Mouse (Mus musculus) forebrain, embryonic 15.5 days (tissue): Measurements from ENCODE around the gene Vwa3b. TPM values are rescaled to one million over a fixed set of nuclear protein-coding genes. Genes with fewer than 3 reads are reported as not detected.

Experiments used
- ATAC-seq: fragments of 200-750 bp; cut with Nextera tagmentation; replicated peaks from 2 replicates; pipeline ENCODE4 v1.8.0; 2017; ENCODE audit warnings: mild to moderate bottlenecking, moderate TSS enrichment, moderate library complexity
- H3K27ac ChIP-seq: fragments of 300-500 bp; sonication (generic); replicated peaks from 2 replicates; pipeline ENCODE4 v1.5.1; 2015; ENCODE audit warnings: mild to moderate bottlenecking, inconsistent platforms
- H3K27me3 ChIP-seq: fragments of 300-500 bp; sonication (generic); 2 replicates; pipeline ENCODE4 v1.6.1; 2015; ENCODE audit warnings: inconsistent platforms
- H3K36me3 ChIP-seq: fragments of 300-500 bp; sonication (generic); 2 replicates; pipeline ENCODE4 v1.6.1; 2015; ENCODE audit warnings: mild to moderate bottlenecking, inconsistent platforms
- H3K4me1 ChIP-seq: fragments of 300-500 bp; sonication (generic); 2 replicates; pipeline ENCODE4 v1.6.1; 2015; ENCODE audit warnings: inconsistent platforms
- H3K4me2 ChIP-seq: fragments of 300-500 bp; sonication (generic); replicated peaks from 2 replicates; pipeline ENCODE4 v1.6.1; 2015; ENCODE audit warnings: mild to moderate bottlenecking, inconsistent platforms
- H3K4me3 ChIP-seq: fragments of 300-500 bp; sonication (generic); 2 replicates; pipeline ENCODE4 v1.5.1; 2015; ENCODE audit warnings: mild to moderate bottlenecking, inconsistent platforms
- H3K9ac ChIP-seq: fragments of 300-500 bp; sonication (generic); replicated peaks from 2 replicates; pipeline ENCODE4 v1.6.1; 2015; ENCODE audit warnings: mild to moderate bottlenecking, inconsistent platforms
- H3K9me3 ChIP-seq: fragments of 300-500 bp; sonication (generic); 2 replicates; pipeline ENCODE4 v1.6.1; 2016; ENCODE audit warnings: inconsistent platforms
- WGBS: fragments of 180-500 bp; shearing (Covaris S2); methylation state at CpG from one replicate; pipeline ENCODE4 v1.1.7; 2015; ENCODE audit warnings: mixed read lengths; 5-methylcytosine and 5-hydroxymethylcytosine counted together
- polyA plus RNA-seq: library from polyadenylated mRNA; unstranded; fragments of >200 nt; fragmentation: Nextera tagmentation; extraction: Ambion mirVana; gene quantifications from 2 replicates; pipeline ENCODE4 v1.2.1, GENCODE M21; 2015

Vwa3b gene
- polyA plus RNA-seq, 1 experiment from 2014 or later: 1.4 TPM

GRCm38 (mm10) chr1:37042769-37043168, 16.4 kb downstream of the Vwa3b start:
- no peak overlapping the region for H3K27ac ChIP-seq
- no peaks in the 10 kb centered on the region for H3K36me3 ChIP-seq
- ATAC-seq: no peak
- H3K4me3 ChIP-seq: no peak overlapping the region
- no peaks in the 10 kb centered on the region for H3K27me3 ChIP-seq
- H3K4me1 ChIP-seq: no peaks in the 10 kb centered on the region
- no peak overlapping the region for H3K4me2 ChIP-seq
- H3K9ac ChIP-seq: no peak overlapping the region
- no peaks in the 10 kb centered on the region for H3K9me3 ChIP-seq
- WGBS: 77% methylated on average over 8 of the region's 8 CpGs

GRCm38 (mm10) chr1:37043196-37043595, 16.8 kb downstream of the Vwa3b start:
- Histone ChIP-seq H3K4me3 (no peak overlapping the region), H3K27ac (no peak overlapping the region), H3K9ac (no peak overlapping the region), H3K4me1 (no peaks in the 10 kb centered on the region), H3K9me3 (no peaks in the 10 kb centered on the region), H3K27me3 (no peaks in the 10 kb centered on the region), H3K36me3 (no peaks in the 10 kb centered on the region), H3K4me2 (no peak overlapping the region)
- ATAC-seq: no peak
- WGBS: 91% methylated on average over 3 of the region's 3 CpGs

GRCm38 (mm10) chr1:37045472-37045871, 19.1 kb downstream of the Vwa3b start:
- no peak for ATAC-seq
- whole genome bisulfite sequencing: 83% methylated on average over 5 of the region's 5 CpGs
- H3K27me3 ChIP-seq: no peaks in the 10 kb centered on the region
- no peak overlapping the region for H3K27ac ChIP-seq
- H3K9ac ChIP-seq: no peak overlapping the region
- no peak overlapping the region for H3K4me2 ChIP-seq
- H3K9me3 ChIP-seq: no peaks in the 10 kb centered on the region
- no peaks in the 10 kb centered on the region for H3K4me1 ChIP-seq
- no peak overlapping the region for H3K4me3 ChIP-seq
- no peaks in the 10 kb centered on the region for H3K36me3 ChIP-seq

GRCm38 (mm10) chr1:37049159-37049558, 22.8 kb downstream of the Vwa3b start:
- no peak overlapping the region for H3K4me3 ChIP-seq
- H3K9ac ChIP-seq: no peak overlapping the region
- no peaks in the 10 kb centered on the region for H3K4me1 ChIP-seq
- H3K9me3 ChIP-seq: no peaks in the 10 kb centered on the region
- no peaks in the 10 kb centered on the region for H3K36me3 ChIP-seq
- 48% methylated on average over 4 of the region's 4 CpGs for WGBS
- H3K4me2 ChIP-seq: no peak overlapping the region
- no peak overlapping the region for H3K27ac ChIP-seq
- H3K27me3 ChIP-seq: no peaks in the 10 kb centered on the region
- no peak for ATAC-seq

- no peak overlapping the region for H3K4me2 ChIP-seq
- 73% methylated on average over 4 of the region's 4 CpGs for WGBS
- H3K27ac ChIP-seq: no peak overlapping the region
- no peak overlapping the region for H3K4me3 ChIP-seq
- no peaks in the 10 kb centered on the region for H3K9me3 ChIP-seq
- H3K4me1 ChIP-seq: no peaks in the 10 kb centered on the region
- no peak for ATAC-seq
- H3K27me3 ChIP-seq: no peaks in the 10 kb centered on the region
- H3K9ac ChIP-seq: no peak overlapping the region
- H3K36me3 ChIP-seq: no peaks in the 10 kb centered on the region
Measured at GRCm38 (mm10) chr1:37053691-37054090, 27.3 kb downstream of the Vwa3b start.

GRCm38 (mm10) chr1:37056831-37057561, 30.6 kb downstream of the Vwa3b start:
- Histone ChIP-seq H3K4me2 (no peak overlapping the region), H3K4me3 (no peak overlapping the region), H3K9ac (no peak overlapping the region), H3K27ac (no peak overlapping the region), H3K9me3 (no peaks in the 10 kb centered on the region), H3K4me1 (peaks cover 11% of the 10 kb centered on the region), H3K36me3 (no peaks in the 10 kb centered on the region), H3K27me3 (no peaks in the 10 kb centered on the region)
- no peak for ATAC-seq
- 83% methylated on average over 6 of the region's 6 CpGs for WGBS

- Histone ChIP-seq H3K9ac (no peak overlapping the region), H3K27ac (peak overlapping the region; percentile 37; the same call in 1 of the 2 replicates), H3K4me3 (no peak overlapping the region), H3K4me1 (peaks cover 11% of the 10 kb centered on the region), H3K4me2 (no peak overlapping the region), H3K9me3 (no peaks in the 10 kb centered on the region), H3K36me3 (no peaks in the 10 kb centered on the region), H3K27me3 (no peaks in the 10 kb centered on the region)
- ATAC-seq: no peak
- WGBS: 60% methylated on average over 5 of the region's 5 CpGs
Measured at GRCm38 (mm10) chr1:37060856-37061255, 34.5 kb downstream of the Vwa3b start.

- Histone ChIP-seq H3K27me3 (no peaks in the 10 kb centered on the region), H3K4me3 (no peak overlapping the region), H3K9ac (no peak overlapping the region), H3K36me3 (no peaks in the 10 kb centered on the region), H3K9me3 (no peaks in the 10 kb centered on the region), H3K4me2 (no peak overlapping the region), H3K4me1 (peaks cover 11% of the 10 kb centered on the region), H3K27ac (no peak overlapping the region)
- ATAC-seq: no peak
- WGBS: 96% methylated on average over 5 of the region's 5 CpGs
Measured at GRCm38 (mm10) chr1:37063053-37063452, 36.7 kb downstream of the Vwa3b start.

GRCm38 (mm10) chr1:37063841-37064240, 37.4 kb downstream of the Vwa3b start:
- 52% methylated on average over 4 of the region's 4 CpGs for WGBS
- Histone ChIP-seq H3K9me3 (no peaks in the 10 kb centered on the region), H3K27me3 (no peaks in the 10 kb centered on the region), H3K9ac (no peak overlapping the region), H3K4me2 (no peak overlapping the region), H3K36me3 (no peaks in the 10 kb centered on the region), H3K4me1 (peaks cover 11% of the 10 kb centered on the region), H3K27ac (no peak overlapping the region), H3K4me3 (no peak overlapping the region)
- ATAC-seq: no peak

GRCm38 (mm10) chr1:37065658-37066412, 39.4 kb downstream of the Vwa3b start:
- no peaks in the 10 kb centered on the region for H3K9me3 ChIP-seq
- H3K4me3 ChIP-seq: no peak overlapping the region
- no peak overlapping the region for H3K9ac ChIP-seq
- H3K4me2 ChIP-seq: no peak overlapping the region
- no peaks in the 10 kb centered on the region for H3K36me3 ChIP-seq
- no peak overlapping the region for H3K27ac ChIP-seq
- H3K27me3 ChIP-seq: no peaks in the 10 kb centered on the region
- ATAC-seq: no peak
- 78% methylated on average over 11 of the region's 11 CpGs for WGBS
- H3K4me1 ChIP-seq: peaks cover 5% of the 10 kb centered on the region; the same call in 1 of the 2 replicates

GRCm38 (mm10) chr1:37075759-37076158, 49.4 kb downstream of the Vwa3b start:
- Histone ChIP-seq H3K27me3 (no peaks in the 10 kb centered on the region), H3K9me3 (no peaks in the 10 kb centered on the region), H3K4me1 (peaks cover 15% of the 10 kb centered on the region), H3K36me3 (no peaks in the 10 kb centered on the region), H3K27ac (no peak overlapping the region), H3K4me2 (no peak overlapping the region), H3K4me3 (no peak overlapping the region), H3K9ac (no peak overlapping the region)
- no peak for ATAC-seq
- 93% methylated on average over 7 of the region's 7 CpGs for WGBS

- Histone ChIP-seq H3K4me1 (peaks cover 27% of the 10 kb centered on the region), H3K36me3 (no peaks in the 10 kb centered on the region), H3K4me2 (no peak overlapping the region), H3K9ac (no peak overlapping the region), H3K9me3 (no peaks in the 10 kb centered on the region), H3K27me3 (no peaks in the 10 kb centered on the region), H3K4me3 (no peak overlapping the region), H3K27ac (no peak overlapping the region)
- 55% methylated on average over 9 of the region's 9 CpGs for WGBS
- ATAC-seq: no peak
Measured at GRCm38 (mm10) chr1:37077266-37077665, 50.9 kb downstream of the Vwa3b start.
